Mouse (Mus musculus): ENCODE data around the gene Rbsn. TPM values are rescaled to one million over a fixed set of nuclear protein-coding genes. Genes with fewer than 3 reads are reported as not detected.

The Rbsn gene
- 8.6 and 11.9 TPM in 2 replicates for polyA plus RNA-seq (2014; fragmentation: Nextera tagmentation; extraction: Ambion mirVana)

DNA sequence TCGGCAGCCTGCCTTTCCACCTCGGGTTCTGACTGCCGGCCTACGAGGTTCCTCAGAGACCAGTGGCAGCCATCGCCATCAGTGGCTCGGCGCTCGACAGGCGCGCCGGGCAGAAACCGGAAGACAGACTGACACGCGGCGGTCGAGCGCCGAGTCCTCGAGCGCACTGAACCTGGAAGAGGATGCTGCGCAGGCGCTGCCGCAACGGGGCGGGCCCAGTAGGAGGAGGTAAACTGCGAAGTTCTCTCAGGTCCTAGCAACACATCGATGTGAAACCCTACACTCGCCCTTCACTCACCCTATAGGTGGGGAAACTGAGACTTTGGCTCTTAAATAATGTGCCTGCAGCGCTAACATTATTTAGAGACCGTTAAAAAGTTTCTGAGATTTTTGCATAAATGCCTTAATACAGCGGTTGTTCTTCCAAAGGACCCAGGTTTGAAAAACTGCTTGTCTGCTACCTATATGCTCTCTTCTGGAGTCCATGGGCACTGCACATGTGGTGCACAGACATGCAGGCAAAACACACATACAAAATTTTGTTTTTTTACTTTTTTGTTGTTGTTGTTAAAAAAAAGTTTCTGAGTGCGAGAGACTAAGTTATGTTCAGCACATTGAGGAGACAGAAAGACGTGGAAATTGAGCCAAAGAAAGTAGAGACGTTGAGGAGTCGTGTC is at the start of gene Rbsn:
Gene Rbsn, minus strand, starts transcription at position 153 of the 677 bp plus-strand sequence.
- ATAC-seq (ENCODE audit: insufficient number of reproducible peaks, insufficient read depth, low FRiP score, low read depth), result peak; percentile 90
- Histone ChIP-seq H3K27me3 (ENCODE audit: control insufficient read depth, insufficient read depth, low read length) (no peaks in the 10 kb centered on the region), H3K9ac (ENCODE audit: low read length) (peak within 1 kb of the TSS; percentile 97), H3K36me3 (ENCODE audit: control insufficient read depth, insufficient read depth, low read length) (peaks cover 15% of the 10 kb centered on the region), H3K4me1 (ENCODE audit: control insufficient read depth in 2 of 2, insufficient read depth in 2 of 2, low read length in 2 of 2) (peaks cover 5 to 13% of the 10 kb centered on the region in 2 experiments), H3K9me3 (ENCODE audit: control insufficient read depth, low read length) (no peaks in the 10 kb centered on the region), H3K4me2 (ENCODE audit: low read length) (peak within 1 kb of the TSS; percentile 94), H3K27ac (replicated peaks in 1 of 2; ENCODE audit: control insufficient read depth in 1 of 2, insufficient read depth in 1 of 2, low read depth in 2 of 2, low read length in 2 of 2) (peak within 1 kb of the TSS; percentile 30 to 69), H3K4me3 (ENCODE audit: control insufficient read depth in 1 of 2, insufficient read depth in 1 of 2, low read depth in 1 of 2, low read length in 2 of 2) (peak within 1 kb of the TSS; percentile 87 to 89)
- 9% methylated on average over 35 of the region's 35 CpGs for WGBS

GRCm38 (mm10) chr6:92261162-92261843 is 46.6 kb upstream of the Rbsn start:
- no peak overlapping the region for H3K27ac ChIP-seq (replicated peaks in 1 of 2; ENCODE audit: control insufficient read depth in 1 of 2, insufficient read depth in 1 of 2, low read depth in 2 of 2, low read length in 2 of 2)
- WGBS, result 60% methylated on average over 4 of the region's 4 CpGs
- no peak for ATAC-seq (ENCODE audit: insufficient number of reproducible peaks, insufficient read depth, low FRiP score, low read depth)

GRCm38 (mm10) chr6:92255346-92255745 is 40.6 kb upstream of the Rbsn start:
- Histone ChIP-seq H3K4me1 (ENCODE audit: control insufficient read depth in 2 of 2, insufficient read depth in 2 of 2, low read length in 2 of 2) (no peaks in the 10 kb centered on the region), H3K27me3 (ENCODE audit: control insufficient read depth, insufficient read depth, low read length) (no peaks in the 10 kb centered on the region), H3K36me3 (ENCODE audit: control insufficient read depth, insufficient read depth, low read length) (no peaks in the 10 kb centered on the region), H3K4me2 (ENCODE audit: low read length) (no peak overlapping the region), H3K9ac (ENCODE audit: low read length) (no peak overlapping the region), H3K9me3 (ENCODE audit: control insufficient read depth, low read length) (peaks cover 5% of the 10 kb centered on the region; the same call in 1 of the 2 replicates), H3K27ac (replicated peaks in 1 of 2; ENCODE audit: control insufficient read depth in 1 of 2, insufficient read depth in 1 of 2, low read depth in 2 of 2, low read length in 2 of 2) (no peak overlapping the region), H3K4me3 (ENCODE audit: control insufficient read depth in 1 of 2, insufficient read depth in 1 of 2, low read depth in 1 of 2, low read length in 2 of 2) (no peak overlapping the region)
- ATAC-seq (ENCODE audit: insufficient number of reproducible peaks, insufficient read depth, low FRiP score, low read depth), result no peak

More at GRCm38 (mm10) chr6:92261162-92261843, 46.6 kb upstream of the Rbsn start:
- Histone ChIP-seq H3K4me2 (ENCODE audit: low read length) (no peak overlapping the region), H3K27me3 (ENCODE audit: control insufficient read depth, insufficient read depth, low read length) (no peaks in the 10 kb centered on the region), H3K4me1 (ENCODE audit: control insufficient read depth in 2 of 2, insufficient read depth in 2 of 2, low read length in 2 of 2) (no peaks in the 10 kb centered on the region), H3K9ac (ENCODE audit: low read length) (no peak overlapping the region), H3K4me3 (ENCODE audit: control insufficient read depth in 1 of 2, insufficient read depth in 1 of 2, low read depth in 1 of 2, low read length in 2 of 2) (no peak overlapping the region), H3K9me3 (ENCODE audit: control insufficient read depth, low read length) (no peaks in the 10 kb centered on the region), H3K36me3 (ENCODE audit: control insufficient read depth, insufficient read depth, low read length) (no peaks in the 10 kb centered on the region)

DNA sequence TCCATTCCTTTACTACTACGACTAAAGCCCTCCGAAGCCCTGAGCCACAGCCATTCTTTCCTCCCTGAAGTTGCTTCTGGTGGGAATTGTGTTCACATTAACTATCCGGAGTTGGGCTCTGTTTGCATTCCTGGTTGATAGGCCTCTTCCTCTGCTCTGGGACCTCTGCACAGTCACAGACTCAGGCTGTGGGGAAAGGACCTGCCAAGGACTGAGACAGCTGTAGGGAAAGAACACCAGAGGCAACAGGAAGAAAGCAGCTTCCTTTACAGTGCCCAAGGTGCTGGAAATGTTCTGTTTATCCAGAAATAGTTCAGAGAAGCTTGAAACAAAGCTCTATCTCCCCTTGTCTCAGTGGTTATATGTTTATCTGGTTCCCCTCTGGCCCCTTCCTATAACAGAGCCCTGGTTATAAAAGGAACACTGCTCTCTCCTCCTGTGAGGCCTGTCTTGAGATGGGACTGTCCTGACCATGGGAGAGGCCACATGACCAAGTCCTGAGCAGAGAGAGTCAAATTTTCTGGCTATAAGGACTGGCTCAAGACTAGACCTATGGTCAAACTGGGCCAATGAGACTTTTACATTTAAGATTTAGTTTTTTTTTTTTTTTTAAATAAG is 38.6 kb upstream of the Rbsn start:
- WGBS, result 54% methylated on average over 3 of the region's 3 CpGs
- H3K27ac ChIP-seq (replicated peaks in 1 of 2; ENCODE audit: control insufficient read depth in 1 of 2, insufficient read depth in 1 of 2, low read depth in 2 of 2, low read length in 2 of 2), result peak overlapping the region; percentile 8 to 47; a peak in 2 of 4 replicates
- peaks cover 5% of the 10 kb centered on the region; the same call in 1 of the 2 replicates for H3K9me3 ChIP-seq (ENCODE audit: control insufficient read depth, low read length)
- H3K4me2 ChIP-seq (ENCODE audit: low read length), result no peak overlapping the region
- no peaks in the 10 kb centered on the region for H3K36me3 ChIP-seq (ENCODE audit: control insufficient read depth, insufficient read depth, low read length)
- no peaks in the 10 kb centered on the region for H3K27me3 ChIP-seq (ENCODE audit: control insufficient read depth, insufficient read depth, low read length)
- no peak overlapping the region for H3K4me3 ChIP-seq (ENCODE audit: control insufficient read depth in 1 of 2, insufficient read depth in 1 of 2, low read depth in 1 of 2, low read length in 2 of 2)
- H3K9ac ChIP-seq (ENCODE audit: low read length), result no peak overlapping the region
- peak; percentile 72 for ATAC-seq (ENCODE audit: insufficient number of reproducible peaks, insufficient read depth, low FRiP score, low read depth)
- no peaks in the 10 kb centered on the region for H3K4me1 ChIP-seq (ENCODE audit: control insufficient read depth in 2 of 2, insufficient read depth in 2 of 2, low read length in 2 of 2)

GRCm38 (mm10) chr6:92247215-92247919 is 32.6 kb upstream of the Rbsn start:
- Histone ChIP-seq H3K27me3 (ENCODE audit: control insufficient read depth, insufficient read depth, low read length) (peaks cover 46% of the 10 kb centered on the region), H3K4me1 (ENCODE audit: control insufficient read depth in 2 of 2, insufficient read depth in 2 of 2, low read length in 2 of 2) (peaks cover 0 to 2% of the 10 kb centered on the region in 2 experiments; a peak in 1 of 4 replicates), H3K9me3 (ENCODE audit: control insufficient read depth, low read length) (no peaks in the 10 kb centered on the region), H3K9ac (ENCODE audit: low read length) (no peak overlapping the region), H3K36me3 (ENCODE audit: control insufficient read depth, insufficient read depth, low read length) (no peaks in the 10 kb centered on the region), H3K4me3 (ENCODE audit: control insufficient read depth in 1 of 2, insufficient read depth in 1 of 2, low read depth in 1 of 2, low read length in 2 of 2) (no peak overlapping the region), H3K27ac (replicated peaks in 1 of 2; ENCODE audit: control insufficient read depth in 1 of 2, insufficient read depth in 1 of 2, low read depth in 2 of 2, low read length in 2 of 2) (no peak overlapping the region), H3K4me2 (ENCODE audit: low read length) (no peak overlapping the region)
- WGBS, result 21% methylated on average over 7 of the region's 7 CpGs
- ATAC-seq (ENCODE audit: insufficient number of reproducible peaks, insufficient read depth, low FRiP score, low read depth), result no peak

DNA sequence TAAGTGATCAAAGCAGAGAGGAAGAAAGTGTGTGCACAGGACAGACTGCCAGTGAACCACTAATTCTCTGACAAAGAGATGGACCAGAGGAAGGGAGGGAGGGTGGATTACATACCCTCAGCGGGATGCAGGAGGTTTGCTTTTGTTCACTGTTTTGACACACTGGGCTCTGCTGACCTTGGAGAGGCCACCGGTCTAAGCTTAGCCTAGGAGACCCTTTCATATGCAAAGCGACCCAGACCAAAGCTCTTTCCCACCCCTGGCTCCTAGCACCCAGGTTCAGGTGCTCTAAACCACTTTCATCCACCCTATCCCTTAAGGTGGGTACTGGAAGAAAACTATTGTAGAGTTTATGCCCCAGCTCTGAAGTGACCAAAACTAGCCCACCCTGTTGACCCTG is 31.6 kb upstream of the Rbsn start:
- H3K9me3 ChIP-seq (ENCODE audit: control insufficient read depth, low read length), result no peaks in the 10 kb centered on the region
- peaks cover 0 to 2% of the 10 kb centered on the region in 2 experiments; a peak in 1 of 4 replicates for H3K4me1 ChIP-seq (ENCODE audit: control insufficient read depth in 2 of 2, insufficient read depth in 2 of 2, low read length in 2 of 2)
- no peak overlapping the region for H3K4me2 ChIP-seq (ENCODE audit: low read length)
- H3K36me3 ChIP-seq (ENCODE audit: control insufficient read depth, insufficient read depth, low read length), result no peaks in the 10 kb centered on the region
- no peak overlapping the region for H3K9ac ChIP-seq (ENCODE audit: low read length)
- no peak overlapping the region for H3K4me3 ChIP-seq (ENCODE audit: control insufficient read depth in 1 of 2, insufficient read depth in 1 of 2, low read depth in 1 of 2, low read length in 2 of 2)
- peaks cover 52% of the 10 kb centered on the region for H3K27me3 ChIP-seq (ENCODE audit: control insufficient read depth, insufficient read depth, low read length)
- ATAC-seq (ENCODE audit: insufficient number of reproducible peaks, insufficient read depth, low FRiP score, low read depth), result no peak
- 8% methylated on average over 3 of the region's 3 CpGs for WGBS
- H3K27ac ChIP-seq (replicated peaks in 1 of 2; ENCODE audit: control insufficient read depth in 1 of 2, insufficient read depth in 1 of 2, low read depth in 2 of 2, low read length in 2 of 2), result no peak overlapping the region

DNA sequence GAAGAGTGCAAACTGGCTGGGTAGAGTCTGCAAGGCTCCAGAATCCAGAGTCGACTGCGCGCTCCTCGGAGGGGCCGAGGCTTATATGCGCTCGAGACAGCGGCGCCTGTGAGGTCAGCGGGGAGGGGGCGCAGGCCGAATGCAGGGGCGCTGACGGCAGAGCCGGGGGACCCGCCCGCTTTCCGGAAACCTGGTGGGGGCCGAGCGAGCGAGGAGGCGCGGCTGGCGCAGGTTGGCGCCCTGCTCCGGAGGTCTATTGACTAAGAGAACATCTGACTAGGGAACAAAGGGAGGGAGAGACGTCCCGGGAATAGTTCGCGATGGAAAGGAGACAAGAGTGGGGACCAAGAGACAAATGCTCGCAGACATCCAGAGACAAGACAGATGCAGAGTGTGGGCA is 29.9 kb upstream of the Rbsn start, which contains the start of gene Trh:
Gene Trh, minus strand, starts transcription at position 60 of the 400 bp plus-strand sequence.
- Histone ChIP-seq H3K4me3 (ENCODE audit: control insufficient read depth in 1 of 2, insufficient read depth in 1 of 2, low read depth in 1 of 2, low read length in 2 of 2) (peak within 1 kb of the TSS; percentile 15 to 28; a peak in 3 of 4 replicates), H3K36me3 (ENCODE audit: control insufficient read depth, insufficient read depth, low read length) (no peaks in the 10 kb centered on the region), H3K27me3 (ENCODE audit: control insufficient read depth, insufficient read depth, low read length) (peaks cover 52% of the 10 kb centered on the region), H3K9me3 (ENCODE audit: control insufficient read depth, low read length) (no peaks in the 10 kb centered on the region), H3K4me2 (ENCODE audit: low read length) (peak within 1 kb of the TSS; percentile 64), H3K27ac (replicated peaks in 1 of 2; ENCODE audit: control insufficient read depth in 1 of 2, insufficient read depth in 1 of 2, low read depth in 2 of 2, low read length in 2 of 2) (no peak within 1 kb of the TSS), H3K4me1 (ENCODE audit: control insufficient read depth in 2 of 2, insufficient read depth in 2 of 2, low read length in 2 of 2) (peaks cover 0 to 2% of the 10 kb centered on the region in 2 experiments; a peak in 1 of 4 replicates), H3K9ac (ENCODE audit: low read length) (0 out of 2 replicates have a peak within 1 kb of the TSS, but pooled peaks have one; percentile 34)
- 1% methylated on average over 31 of the region's 31 CpGs for WGBS
- no peak for ATAC-seq (ENCODE audit: insufficient number of reproducible peaks, insufficient read depth, low FRiP score, low read depth)
